Mouse (Mus musculus) stomach, embryonic 15.5 days (tissue): ENCODE results near the gene Fbxo40. TPM values are rescaled to one million over a fixed set of nuclear protein-coding genes. Genes with fewer than 3 reads are reported as not detected.

Source experiments
- polyA plus RNA-seq: library from polyadenylated mRNA; unstranded; fragments of >200 nt; fragmentation: Nextera tagmentation; extraction: Ambion mirVana; gene quantifications from 2 replicates; pipeline ENCODE4 v1.2.1, GENCODE M21; 2015

Fbxo40 gene
- polyA plus RNA-seq, 1 experiment from 2014 or later: 0.03 TPM

Other genes with a start within 250 kb of the Fbxo40 start
- 3.4 and 3.6 TPM in 2 replicates for gene Slc15a2, start 205.5 kb downstream of the Fbxo40 start, polyA plus RNA-seq
- gene Iqcb1, start 162.1 kb downstream of the Fbxo40 start, polyA plus RNA-seq: 28.3 and 29.5 TPM in 2 replicates
- gene Eaf2, start 115.5 kb downstream of the Fbxo40 start, polyA plus RNA-seq: 2.7 and 3.7 TPM in 2 replicates
- gene Golgb1, start 115.3 kb downstream of the Fbxo40 start, polyA plus RNA-seq: 97.3 and 103 TPM in 2 replicates
- gene Hcls1, start 55.5 kb downstream of the Fbxo40 start, polyA plus RNA-seq: 8.9 and 9.0 TPM in 2 replicates
- 6.6 and 6.8 TPM in 2 replicates for gene Polq, start 21.3 kb upstream of the Fbxo40 start, polyA plus RNA-seq